Mouse (Mus musculus): ENCODE data around the gene Aplp1. TPM values are rescaled to one million over a fixed set of nuclear protein-coding genes. Genes with fewer than 3 reads are reported as not detected.
A peak's percentile ranks its signal among the peaks of the same experiment; 100 is the strongest.

Aplp1 gene
- polyA plus RNA-seq, 1 experiment from 2014 or later: 24.1 TPM

- WGBS: 25% methylated on average over 7 of the region's 7 CpGs
- Histone ChIP-seq H3K27me3 (ENCODE audit: insufficient read depth, low read length) (peaks cover 43% of the 10 kb centered on the region), H3K9me3 (replicated peaks; ENCODE audit: low read length) (no peaks in the 10 kb centered on the region), H3K27ac (no peak overlapping the region), H3K4me1 (replicated peaks; ENCODE audit: insufficient read depth, low read length) (no peaks in the 10 kb centered on the region), H3K4me3 (replicated peaks; ENCODE audit: low read depth, low read length) (no peak overlapping the region), H3K4me2 (ENCODE audit: low read length) (no peak overlapping the region), H3K36me3 (ENCODE audit: insufficient read depth, low read length) (no peaks in the 10 kb centered on the region), H3K9ac (ENCODE audit: low read depth, low read length) (no peak overlapping the region)
- ATAC-seq (replicated peaks; ENCODE audit: low FRiP score, low read depth) (no peak), DNase-seq (ENCODE audit: low spot score) (no peak)
- no peak for TF ChIP-seq CTCF (IDR thresholded peaks at IDR 0.05; ENCODE audit: low read depth)
Measured at GRCm38 (mm10) chr7:30463568-30463967, 18.2 kb upstream of the Aplp1 start.

- H3K27me3 ChIP-seq (ENCODE audit: insufficient read depth, low read length): peaks cover 55% of the 10 kb centered on the region
- ATAC-seq (replicated peaks; ENCODE audit: low FRiP score, low read depth) (peak; percentile 60), DNase-seq (ENCODE audit: low spot score) (no peak)
- no peaks in the 10 kb centered on the region for H3K36me3 ChIP-seq (ENCODE audit: insufficient read depth, low read length)
- H3K4me1 ChIP-seq (replicated peaks; ENCODE audit: insufficient read depth, low read length): peaks cover 3% of the 10 kb centered on the region; the same call in 1 of the 2 replicates
- H3K27ac ChIP-seq: no peak overlapping the region
- H3K4me2 ChIP-seq (ENCODE audit: low read length): no peak overlapping the region
- H3K4me3 ChIP-seq (replicated peaks; ENCODE audit: low read depth, low read length): no peak overlapping the region
- no peak overlapping the region for H3K9ac ChIP-seq (ENCODE audit: low read depth, low read length)
- WGBS: 33% methylated on average over 6 of the region's 6 CpGs
- H3K9me3 ChIP-seq (replicated peaks; ENCODE audit: low read length): no peaks in the 10 kb centered on the region
- TF ChIP-seq CTCF (IDR thresholded peaks at IDR 0.05; ENCODE audit: low read depth): no peak
Measured at GRCm38 (mm10) chr7:30459484-30459883, 14.1 kb upstream of the Aplp1 start.

GRCm38 (mm10) chr7:30457629-30458330 is 12.4 kb upstream of the Aplp1 start, which contains the start of the genes Kirrel2 and Nphs1:
Gene Kirrel2 (minus strand): TSS chr7:30457690.
Gene Nphs1 (plus strand): TSS chr7:30458315.
- no peak within 1 kb of the TSS for H3K9ac ChIP-seq (ENCODE audit: low read depth, low read length)
- WGBS: 2% methylated on average over 16 of the region's 16 CpGs
- no peak for TF ChIP-seq CTCF (IDR thresholded peaks at IDR 0.05; ENCODE audit: low read depth)
- ATAC-seq (replicated peaks; ENCODE audit: low FRiP score, low read depth): no peak
- peak; percentile 27 for DNase-seq (ENCODE audit: low spot score)
- peaks cover 63% of the 10 kb centered on the region for H3K27me3 ChIP-seq (ENCODE audit: insufficient read depth, low read length)
- peak within 1 kb of the TSS; percentile 39 for H3K4me2 ChIP-seq (ENCODE audit: low read length)
- no peaks in the 10 kb centered on the region for H3K9me3 ChIP-seq (replicated peaks; ENCODE audit: low read length)
- H3K4me3 ChIP-seq (replicated peaks; ENCODE audit: low read depth, low read length): 0 out of 2 replicates have a peak within 1 kb of the TSS, but pooled peaks have one; percentile 14
- no peaks in the 10 kb centered on the region for H3K36me3 ChIP-seq (ENCODE audit: insufficient read depth, low read length)
- H3K27ac ChIP-seq: no peak within 1 kb of the TSS
- peaks cover 8% of the 10 kb centered on the region for H3K4me1 ChIP-seq (replicated peaks; ENCODE audit: insufficient read depth, low read length)

- TF ChIP-seq CTCF (IDR thresholded peaks at IDR 0.05; ENCODE audit: low read depth): no peak
- no peaks in the 10 kb centered on the region for H3K36me3 ChIP-seq (ENCODE audit: insufficient read depth, low read length)
- ATAC-seq (replicated peaks; ENCODE audit: low FRiP score, low read depth) (no peak), DNase-seq (ENCODE audit: low spot score) (no peak)
- no peaks in the 10 kb centered on the region for H3K9me3 ChIP-seq (replicated peaks; ENCODE audit: low read length)
- peak overlapping the region; percentile 39 for H3K4me2 ChIP-seq (ENCODE audit: low read length)
- 0 out of 2 replicates have a peak overlapping the region, but pooled peaks have one; percentile 14 for H3K4me3 ChIP-seq (replicated peaks; ENCODE audit: low read depth, low read length)
- peaks cover 8% of the 10 kb centered on the region for H3K4me1 ChIP-seq (replicated peaks; ENCODE audit: insufficient read depth, low read length)
- 1% methylated on average over 30 of the region's 31 CpGs for WGBS
- no peak overlapping the region for H3K9ac ChIP-seq (ENCODE audit: low read depth, low read length)
- H3K27ac ChIP-seq: no peak overlapping the region
- peaks cover 59% of the 10 kb centered on the region for H3K27me3 ChIP-seq (ENCODE audit: insufficient read depth, low read length)
Measured at GRCm38 (mm10) chr7:30456911-30457628, 11.7 kb upstream of the Aplp1 start.

GRCm38 (mm10) chr7:30456487-30456886 is 11.2 kb upstream of the Aplp1 start:
- Histone ChIP-seq H3K4me1 (replicated peaks; ENCODE audit: insufficient read depth, low read length) (peaks cover 8% of the 10 kb centered on the region), H3K27me3 (ENCODE audit: insufficient read depth, low read length) (peaks cover 55% of the 10 kb centered on the region), H3K27ac (no peak overlapping the region), H3K4me2 (ENCODE audit: low read length) (peak overlapping the region; percentile 39), H3K9ac (ENCODE audit: low read depth, low read length) (no peak overlapping the region), H3K9me3 (replicated peaks; ENCODE audit: low read length) (no peaks in the 10 kb centered on the region), H3K36me3 (ENCODE audit: insufficient read depth, low read length) (no peaks in the 10 kb centered on the region), H3K4me3 (replicated peaks; ENCODE audit: low read depth, low read length) (0 out of 2 replicates have a peak overlapping the region, but pooled peaks have one; percentile 14)
- ATAC-seq (replicated peaks; ENCODE audit: low FRiP score, low read depth) (no peak), DNase-seq (ENCODE audit: low spot score) (no peak)
- no peak for TF ChIP-seq CTCF (IDR thresholded peaks at IDR 0.05; ENCODE audit: low read depth)
- WGBS: 1% methylated on average over 9 of the region's 9 CpGs

GRCm38 (mm10) chr7:30454259-30454658 is 8.9 kb upstream of the Aplp1 start:
- no peak overlapping the region for H3K4me3 ChIP-seq (replicated peaks; ENCODE audit: low read depth, low read length)
- DNase-seq (ENCODE audit: low spot score) (no peak), ATAC-seq (replicated peaks; ENCODE audit: low FRiP score, low read depth) (0 out of 2 replicates have a peak, but pooled peaks have one; percentile 18)
- no peaks in the 10 kb centered on the region for H3K36me3 ChIP-seq (ENCODE audit: insufficient read depth, low read length)
- no peaks in the 10 kb centered on the region for H3K9me3 ChIP-seq (replicated peaks; ENCODE audit: low read length)
- H3K27ac ChIP-seq: no peak overlapping the region
- H3K27me3 ChIP-seq (ENCODE audit: insufficient read depth, low read length): peaks cover 50% of the 10 kb centered on the region
- 9% methylated on average over 6 of the region's 6 CpGs for WGBS
- peaks cover 8% of the 10 kb centered on the region for H3K4me1 ChIP-seq (replicated peaks; ENCODE audit: insufficient read depth, low read length)
- no peak for TF ChIP-seq CTCF (IDR thresholded peaks at IDR 0.05; ENCODE audit: low read depth)
- no peak overlapping the region for H3K9ac ChIP-seq (ENCODE audit: low read depth, low read length)
- peak overlapping the region; percentile 40; the same call in 1 of the 2 replicates for H3K4me2 ChIP-seq (ENCODE audit: low read length)

All from kidney, postnatal 0 days (tissue).